Mouse (Mus musculus): ENCODE data around the gene Ccdc57. TPM values are rescaled to one million over a fixed set of nuclear protein-coding genes. Genes with fewer than 3 reads are reported as not detected.
A peak's percentile ranks its signal among the peaks of the same experiment; 100 is the strongest.

The Ccdc57 gene
- polyA plus RNA-seq, 1 experiment from 2014 or later: 4.7 TPM

DNA sequence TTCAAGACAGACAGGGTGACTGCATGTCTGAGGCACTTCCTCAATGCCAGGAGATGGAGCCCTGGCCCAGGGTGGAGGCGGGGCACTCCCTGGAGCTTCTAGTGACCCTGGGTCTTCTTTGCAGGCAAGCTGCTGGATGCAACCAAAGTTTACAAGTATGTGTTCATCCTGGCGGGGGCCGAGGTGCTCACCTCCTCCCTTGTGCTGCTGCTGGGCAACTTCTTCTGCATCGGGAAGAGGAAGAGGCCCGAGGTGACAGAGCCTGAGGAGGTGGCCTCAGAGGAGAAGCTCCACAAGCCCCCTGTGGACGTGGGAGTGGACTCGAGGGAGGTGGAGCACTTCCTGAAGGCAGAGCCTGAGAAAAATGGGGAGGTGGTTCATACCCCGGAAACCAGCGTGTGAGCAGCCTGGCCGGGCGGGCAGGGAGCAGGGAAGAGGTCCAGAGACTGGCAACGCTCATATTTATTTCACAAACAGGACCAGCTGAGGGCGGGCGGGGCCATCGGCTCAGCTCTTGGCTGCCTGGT is 25.1 kb upstream of the Ccdc57 start:
- no peaks in the 10 kb centered on the region for H3K9me3 ChIP-seq (ENCODE audit: control insufficient read depth, low read length)
- H3K4me3 ChIP-seq (ENCODE audit: low read depth, low read length): no peak overlapping the region
- H3K9ac ChIP-seq (ENCODE audit: low read depth, low read length): no peak overlapping the region
- H3K27ac ChIP-seq (ENCODE audit: low read depth, low read length): no peak overlapping the region
- no peaks in the 10 kb centered on the region for H3K27me3 ChIP-seq (ENCODE audit: control insufficient read depth, insufficient read depth, low read length)
- H3K4me1 ChIP-seq (replicated peaks; ENCODE audit: control insufficient read depth, insufficient read depth, low read length): no peaks in the 10 kb centered on the region
- ATAC-seq (ENCODE audit: low FRiP score) (no peak), DNase-seq (ENCODE audit: low spot score) (no peak)
- H3K4me2 ChIP-seq (replicated peaks; ENCODE audit: low read depth, low read length): no peak overlapping the region
- H3K36me3 ChIP-seq (ENCODE audit: control insufficient read depth, insufficient read depth, low read length): peaks cover 5% of the 10 kb centered on the region; the same call in 1 of the 2 replicates
- WGBS: 75% methylated on average over 15 of the region's 15 CpGs

DNA sequence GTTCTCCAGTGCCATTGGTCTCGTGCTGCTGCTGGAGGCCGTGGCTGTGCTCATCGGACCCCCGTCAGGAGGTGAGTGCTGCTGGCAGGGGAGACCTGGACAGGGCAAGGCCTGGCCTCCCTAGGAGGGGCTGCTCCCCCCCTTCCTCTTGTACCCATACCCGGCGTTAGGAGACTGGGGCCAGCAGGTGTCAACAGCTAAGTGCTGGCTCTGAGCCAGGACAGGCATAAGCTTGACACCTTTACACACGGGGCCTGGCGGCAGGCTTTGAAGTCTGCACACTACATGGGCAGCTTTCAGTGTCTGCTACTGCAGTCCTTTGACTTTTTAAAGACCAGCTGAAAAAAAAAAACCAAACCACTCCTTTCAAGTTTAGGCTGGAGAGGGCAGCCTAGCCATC is 24.4 kb upstream of the Ccdc57 start:
- no peak for ATAC-seq (ENCODE audit: low FRiP score)
- Histone ChIP-seq H3K9me3 (ENCODE audit: control insufficient read depth, low read length) (no peaks in the 10 kb centered on the region), H3K4me1 (replicated peaks; ENCODE audit: control insufficient read depth, insufficient read depth, low read length) (peaks cover 1% of the 10 kb centered on the region; the same call in 1 of the 2 replicates), H3K9ac (ENCODE audit: low read depth, low read length) (no peak overlapping the region), H3K4me3 (ENCODE audit: low read depth, low read length) (no peak overlapping the region), H3K4me2 (replicated peaks; ENCODE audit: low read depth, low read length) (no peak overlapping the region), H3K27ac (ENCODE audit: low read depth, low read length) (no peak overlapping the region), H3K27me3 (ENCODE audit: control insufficient read depth, insufficient read depth, low read length) (no peaks in the 10 kb centered on the region), H3K36me3 (ENCODE audit: control insufficient read depth, insufficient read depth, low read length) (peaks cover 5% of the 10 kb centered on the region; the same call in 1 of the 2 replicates)
- DNase-seq (ENCODE audit: low spot score): no peak
- 84% methylated on average over 8 of the region's 8 CpGs for WGBS

- Histone ChIP-seq H3K27me3 (ENCODE audit: control insufficient read depth, insufficient read depth, low read length) (no peaks in the 10 kb centered on the region), H3K4me3 (ENCODE audit: low read depth, low read length) (no peak overlapping the region), H3K27ac (ENCODE audit: low read depth, low read length) (no peak overlapping the region), H3K4me1 (replicated peaks; ENCODE audit: control insufficient read depth, insufficient read depth, low read length) (peaks cover 7% of the 10 kb centered on the region), H3K4me2 (replicated peaks; ENCODE audit: low read depth, low read length) (no peak overlapping the region), H3K9me3 (ENCODE audit: control insufficient read depth, low read length) (no peaks in the 10 kb centered on the region), H3K9ac (ENCODE audit: low read depth, low read length) (no peak overlapping the region), H3K36me3 (ENCODE audit: control insufficient read depth, insufficient read depth, low read length) (peaks cover 5% of the 10 kb centered on the region; the same call in 1 of the 2 replicates)
- no peak for ATAC-seq (ENCODE audit: low FRiP score)
- no peak for DNase-seq (ENCODE audit: low spot score)
- 91% methylated on average over 8 of the region's 8 CpGs for WGBS
Measured at GRCm38 (mm10) chr11:120955701-120956100, 23.0 kb upstream of the Ccdc57 start.

- ATAC-seq (ENCODE audit: low FRiP score): no peak
- no peak for DNase-seq (ENCODE audit: low spot score)
- Histone ChIP-seq H3K36me3 (ENCODE audit: control insufficient read depth, insufficient read depth, low read length) (peaks cover 5% of the 10 kb centered on the region; the same call in 1 of the 2 replicates), H3K9ac (ENCODE audit: low read depth, low read length) (no peak overlapping the region), H3K4me2 (replicated peaks; ENCODE audit: low read depth, low read length) (no peak overlapping the region), H3K4me1 (replicated peaks; ENCODE audit: control insufficient read depth, insufficient read depth, low read length) (peaks cover 7% of the 10 kb centered on the region), H3K9me3 (ENCODE audit: control insufficient read depth, low read length) (no peaks in the 10 kb centered on the region), H3K27ac (ENCODE audit: low read depth, low read length) (no peak overlapping the region), H3K4me3 (ENCODE audit: low read depth, low read length) (no peak overlapping the region), H3K27me3 (ENCODE audit: control insufficient read depth, insufficient read depth, low read length) (no peaks in the 10 kb centered on the region)
- 84% methylated on average over 5 of the region's 5 CpGs for WGBS
Measured at GRCm38 (mm10) chr11:120954936-120955335, 22.3 kb upstream of the Ccdc57 start.

DNA sequence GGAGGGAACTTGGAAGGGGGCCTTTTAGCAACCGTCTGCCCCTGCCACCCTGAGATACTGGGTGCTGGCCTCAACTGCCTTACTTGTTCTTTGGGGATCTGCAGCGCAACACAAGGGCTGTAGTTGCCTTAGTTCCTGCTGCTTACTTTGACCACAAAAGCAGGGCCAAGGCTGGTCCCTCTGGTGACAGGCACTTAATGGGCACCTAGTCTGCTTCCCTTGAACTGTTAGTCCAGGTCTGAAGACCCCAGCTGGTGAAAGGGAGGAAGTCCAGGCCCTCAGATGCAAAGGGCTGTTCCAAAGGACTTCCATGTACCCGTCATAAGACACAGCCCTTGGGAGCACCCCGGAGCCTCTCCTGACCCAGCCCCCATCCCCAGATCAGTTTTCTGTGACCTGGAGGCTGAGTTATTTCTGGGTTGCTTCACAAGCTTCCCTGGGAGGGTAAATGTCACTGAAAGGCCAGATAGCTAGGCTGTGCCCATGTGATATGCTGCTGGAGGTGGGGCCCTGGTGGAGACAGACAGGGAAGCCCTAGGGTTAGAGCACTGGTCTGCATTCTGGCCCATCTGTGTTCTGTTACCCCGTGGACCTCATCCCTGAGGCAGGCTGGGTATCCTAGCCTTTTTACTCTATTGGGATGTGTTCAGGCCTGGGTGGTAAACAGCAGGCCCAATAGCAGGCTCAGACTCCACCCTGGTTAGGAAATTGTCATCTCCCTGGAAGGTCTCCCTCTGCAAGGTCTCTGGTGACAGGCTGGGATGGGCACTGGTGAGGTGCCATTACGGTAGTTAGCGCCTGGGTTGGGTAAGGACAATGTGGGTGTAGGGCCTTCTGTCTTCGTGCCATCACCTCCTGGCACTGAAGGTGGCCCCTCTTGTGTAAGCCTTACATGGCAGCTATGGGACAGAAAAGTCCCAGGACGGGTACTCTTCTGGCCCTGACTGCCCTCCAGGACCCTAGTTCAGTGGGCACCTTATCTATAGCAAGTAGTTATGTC is 19.4 kb upstream of the Ccdc57 start:
- Histone ChIP-seq H3K4me3 (ENCODE audit: low read depth, low read length) (no peak overlapping the region; the same call in 1 of the 2 replicates), H3K4me1 (replicated peaks; ENCODE audit: control insufficient read depth, insufficient read depth, low read length) (peaks cover 13% of the 10 kb centered on the region), H3K9ac (ENCODE audit: low read depth, low read length) (peak overlapping the region; percentile 54; the same call in 1 of the 2 replicates), H3K9me3 (ENCODE audit: control insufficient read depth, low read length) (no peaks in the 10 kb centered on the region), H3K4me2 (replicated peaks; ENCODE audit: low read depth, low read length) (peak overlapping the region; percentile 52), H3K27me3 (ENCODE audit: control insufficient read depth, insufficient read depth, low read length) (peaks cover 4% of the 10 kb centered on the region; the same call in 1 of the 2 replicates), H3K36me3 (ENCODE audit: control insufficient read depth, insufficient read depth, low read length) (peaks cover 5% of the 10 kb centered on the region; the same call in 1 of the 2 replicates), H3K27ac (ENCODE audit: low read depth, low read length) (0 out of 2 replicates have a peak overlapping the region, but pooled peaks have one; percentile 5)
- no peak for ATAC-seq (ENCODE audit: low FRiP score)
- peak; percentile 30 for DNase-seq (ENCODE audit: low spot score)
- 79% methylated on average over 9 of the region's 9 CpGs for WGBS

GRCm38 (mm10) chr11:120951237-120951636 is 18.6 kb upstream of the Ccdc57 start:
- Histone ChIP-seq H3K4me3 (ENCODE audit: low read depth, low read length) (peak overlapping the region; percentile 47), H3K36me3 (ENCODE audit: control insufficient read depth, insufficient read depth, low read length) (peaks cover 2% of the 10 kb centered on the region; the same call in 1 of the 2 replicates), H3K27ac (ENCODE audit: low read depth, low read length) (peak overlapping the region; percentile 56), H3K4me2 (replicated peaks; ENCODE audit: low read depth, low read length) (peak overlapping the region; percentile 52), H3K9ac (ENCODE audit: low read depth, low read length) (peak overlapping the region; percentile 54), H3K4me1 (replicated peaks; ENCODE audit: control insufficient read depth, insufficient read depth, low read length) (peaks cover 13% of the 10 kb centered on the region), H3K27me3 (ENCODE audit: control insufficient read depth, insufficient read depth, low read length) (peaks cover 4% of the 10 kb centered on the region; the same call in 1 of the 2 replicates), H3K9me3 (ENCODE audit: control insufficient read depth, low read length) (no peaks in the 10 kb centered on the region)
- no peak for DNase-seq (ENCODE audit: low spot score)
- ATAC-seq (ENCODE audit: low FRiP score): peak; percentile 41; the same call in 1 of the 2 replicates
- WGBS: 28% methylated on average over 8 of the region's 8 CpGs

DNA sequence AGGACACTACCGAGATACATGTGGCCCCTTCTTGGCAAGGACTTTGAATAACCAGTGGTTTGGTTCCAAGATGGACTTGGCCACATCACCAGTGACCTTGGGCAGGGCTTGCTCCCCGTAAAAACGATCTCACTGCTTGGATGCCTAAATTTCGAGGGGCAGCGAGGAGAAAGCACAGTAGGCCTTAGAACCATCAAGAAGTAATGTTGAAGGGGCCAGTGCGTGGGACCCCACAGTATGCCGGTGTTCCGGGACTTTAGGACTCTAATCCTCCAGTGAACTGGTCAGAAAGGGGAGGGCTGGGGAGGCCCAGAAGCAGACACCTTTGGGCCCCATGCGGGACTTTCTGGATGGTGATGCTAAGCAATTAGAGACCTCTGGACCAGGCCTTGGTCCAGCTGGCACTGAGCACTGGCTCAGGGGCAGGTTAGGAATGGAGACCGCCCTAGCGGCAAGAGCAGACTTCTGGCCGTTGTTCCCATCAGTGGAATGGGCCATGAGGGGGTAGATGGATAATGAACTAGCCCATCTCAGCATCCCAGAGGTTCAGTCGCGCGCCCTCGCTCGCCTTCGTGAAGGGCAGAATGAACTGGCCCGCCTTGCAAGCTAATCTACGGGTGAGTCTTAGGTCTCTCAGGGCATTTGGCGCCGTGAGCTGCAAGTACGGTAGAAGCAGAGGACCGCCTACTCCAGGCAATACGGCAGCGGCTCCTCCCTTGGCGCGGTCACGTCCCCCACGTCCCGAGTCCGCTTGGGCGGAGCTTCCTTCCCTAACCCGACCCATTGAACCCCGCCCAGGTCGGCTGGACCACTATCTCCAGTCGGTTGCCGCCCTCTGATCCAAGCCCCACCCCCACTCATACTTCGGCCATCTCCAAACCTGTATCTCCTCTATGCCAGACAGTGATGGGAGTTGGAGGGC is 17.9 kb upstream of the Ccdc57 start:
- H3K9me3 ChIP-seq (ENCODE audit: control insufficient read depth, low read length): no peaks in the 10 kb centered on the region
- peak; percentile 95 for DNase-seq (ENCODE audit: low spot score)
- peak overlapping the region; percentile 47 for H3K4me3 ChIP-seq (ENCODE audit: low read depth, low read length)
- peak; percentile 82 for ATAC-seq (ENCODE audit: low FRiP score)
- 1% methylated on average over 39 of the region's 39 CpGs for WGBS
- peaks cover 13% of the 10 kb centered on the region for H3K4me1 ChIP-seq (replicated peaks; ENCODE audit: control insufficient read depth, insufficient read depth, low read length)
- peaks cover 4% of the 10 kb centered on the region; the same call in 1 of the 2 replicates for H3K27me3 ChIP-seq (ENCODE audit: control insufficient read depth, insufficient read depth, low read length)
- peak overlapping the region; percentile 54 for H3K9ac ChIP-seq (ENCODE audit: low read depth, low read length)
- H3K4me2 ChIP-seq (replicated peaks; ENCODE audit: low read depth, low read length): peak overlapping the region; percentile 52
- peak overlapping the region; percentile 56 for H3K27ac ChIP-seq (ENCODE audit: low read depth, low read length)
- H3K36me3 ChIP-seq (ENCODE audit: control insufficient read depth, insufficient read depth, low read length): peaks cover 2% of the 10 kb centered on the region; the same call in 1 of the 2 replicates

DNA sequence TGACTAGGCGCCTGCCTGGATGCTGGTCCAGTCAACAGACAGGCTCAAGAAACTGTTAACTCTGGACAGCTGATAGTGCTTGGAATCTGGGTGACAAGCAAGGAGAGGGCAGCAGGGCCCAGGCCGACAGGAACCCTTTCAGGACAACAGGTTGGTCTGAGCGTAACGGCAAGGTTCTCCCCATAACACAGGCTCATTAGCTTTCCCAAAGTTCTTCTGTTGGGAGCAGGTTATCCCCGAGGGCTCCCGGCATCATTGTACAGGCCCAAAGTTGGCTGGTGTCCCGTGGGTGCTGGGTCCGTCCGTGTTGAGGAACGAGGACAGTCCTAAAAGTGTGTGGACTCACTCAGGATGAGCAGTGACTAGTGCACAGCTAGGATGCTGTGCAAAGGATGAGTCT is 17.2 kb upstream of the Ccdc57 start:
- Histone ChIP-seq H3K4me2 (replicated peaks; ENCODE audit: low read depth, low read length) (peak overlapping the region; percentile 52), H3K27me3 (ENCODE audit: control insufficient read depth, insufficient read depth, low read length) (peaks cover 4% of the 10 kb centered on the region; the same call in 1 of the 2 replicates), H3K4me1 (replicated peaks; ENCODE audit: control insufficient read depth, insufficient read depth, low read length) (peaks cover 13% of the 10 kb centered on the region), H3K9ac (ENCODE audit: low read depth, low read length) (peak overlapping the region; percentile 3; the same call in 1 of the 2 replicates), H3K9me3 (ENCODE audit: control insufficient read depth, low read length) (no peaks in the 10 kb centered on the region), H3K27ac (ENCODE audit: low read depth, low read length) (no peak overlapping the region), H3K36me3 (ENCODE audit: control insufficient read depth, insufficient read depth, low read length) (no peaks in the 10 kb centered on the region), H3K4me3 (ENCODE audit: low read depth, low read length) (peak overlapping the region; percentile 47)
- WGBS: 7% methylated on average over 10 of the region's 10 CpGs
- ATAC-seq (ENCODE audit: low FRiP score) (no peak), DNase-seq (ENCODE audit: low spot score) (peak; percentile 40)
